Mouse (Mus musculus) right cerebral cortex, postnatal 36 days (tissue): Measurements from ENCODE around the gene Snapc3.
"Not testable (repeated sequence)": the region's sequence is repeated elsewhere in the genome, so short reads cannot be mapped to it uniquely, and the experiment has no call there.

ENCODE experiments used
- DNase-seq, 2 experiments: peaks; one replicate each; pipeline ENCODE4 v3.0.0; 2022; ENCODE audit warnings: low spot score in 2 of 2, mixed read lengths in 1 of 2

Snapc3 gene

GRCm38 (mm10) chr4:83500154-83501036, 82.9 kb downstream of the Snapc3 start:
- DNase-seq: no peak

- DNase-seq: no peak
Measured at GRCm38 (mm10) chr4:83501037-83501430, 83.5 kb downstream of the Snapc3 start.

- no peak for DNase-seq
Measured at GRCm38 (mm10) chr4:83509600-83509999, 92.1 kb downstream of the Snapc3 start.

- no peak for DNase-seq
Measured at GRCm38 (mm10) chr4:83511083-83511482, 93.6 kb downstream of the Snapc3 start.

- DNase-seq: no peak
Measured at GRCm38 (mm10) chr4:83512217-83512616, 94.7 kb downstream of the Snapc3 start.

GRCm38 (mm10) chr4:83512644-83513043, 95.1 kb downstream of the Snapc3 start:
- no peak for DNase-seq

- no peak for DNase-seq
Measured at GRCm38 (mm10) chr4:83514183-83514582, 96.7 kb downstream of the Snapc3 start.

- no peak for DNase-seq
Measured at GRCm38 (mm10) chr4:83514976-83515669, 97.6 kb downstream of the Snapc3 start.

- DNase-seq: not testable (repeated sequence)
Measured at GRCm38 (mm10) chr4:83516144-83516543, 98.6 kb downstream of the Snapc3 start.
